14 mouse cellular contexts compared by ENCODE assay signal in genomic region chr5:133821273-133821672, GRCm38 (mm10).
DNase-seq lines count a peak whose midpoint lies in the region; ATAC-seq lines count a peak whose summit lies in the region.
"Had no signal": no experiment of that assay in that cellular context is flagged by ENCODE, and none has a peak within 500 bp of the region (broad histone marks: within the 10 kb centered on the region; RNA-seq: fewer than 3 reads in every experiment).

No protein-coding gene starts in this region.

- no peak overlapping the region for H3K9ac ChIP-seq in hindbrain, embryonic 14.5 days
- no peak overlapping the region for H3K9ac ChIP-seq in midbrain, embryonic 12.5 days (replicated peaks)
- no peak overlapping the region for H3K9ac ChIP-seq in heart, embryonic 11.5 days (ENCODE audit: low read depth, low read length)
- H3K9ac ChIP-seq: embryonic facial prominence, embryonic 12.5 days; kidney, embryonic 15.5 days had no signal

- peaks cover 13% of the 10 kb centered on the region; the same call in 1 of the 2 replicates for H3K4me1 ChIP-seq in hindbrain, embryonic 14.5 days (replicated peaks; ENCODE audit: control insufficient read depth, insufficient read depth, low read length)
- peaks cover 28% of the 10 kb centered on the region for H3K4me1 ChIP-seq in midbrain, embryonic 12.5 days
- H3K4me1 ChIP-seq in heart, embryonic 11.5 days (ENCODE audit: control insufficient read depth, insufficient read depth, low read length), result no peaks in the 10 kb centered on the region
- H3K4me1 ChIP-seq: kidney, embryonic 15.5 days had no signal

- H3K4me3 ChIP-seq in hindbrain, embryonic 14.5 days (replicated peaks; ENCODE audit: low read length), result no peak overlapping the region
- H3K4me3 ChIP-seq in midbrain, embryonic 12.5 days, result no peak overlapping the region
- H3K4me3 ChIP-seq in heart, embryonic 11.5 days (ENCODE audit: low read depth, low read length), result no peak overlapping the region
- H3K4me3 ChIP-seq: embryonic facial prominence, embryonic 12.5 days; gastrocnemius, adult 2 months; kidney, embryonic 15.5 days had no signal

- DNase-seq in cerebellum, adult 18-20 months, result peak; percentile 15 to 35
- no peak for DNase-seq in cerebellum, adult 11 months
- peak; percentile 59 for DNase-seq in embryo, embryonic 10.5 days (ENCODE audit: low spot score)
- peak; percentile 60 for DNase-seq in hindbrain, embryonic 14.5 days (ENCODE audit: low spot score)
- no peak for DNase-seq in gastrocnemius, postnatal 10 days
- DNase-seq in adrenal gland, postnatal 14 days, result no peak
- DNase-seq: adrenal gland, postnatal 36 days; gastrocnemius, adult 2 months; spleen, adult 18-20 months had no signal

- no peak overlapping the region for H3K4me2 ChIP-seq in hindbrain, embryonic 14.5 days (replicated peaks)
- no peak overlapping the region for H3K4me2 ChIP-seq in midbrain, embryonic 12.5 days (replicated peaks)
- H3K4me2 ChIP-seq in heart, embryonic 11.5 days, result no peak overlapping the region
- H3K4me2 ChIP-seq: embryonic facial prominence, embryonic 12.5 days; kidney, embryonic 15.5 days had no signal

- H3K27me3 ChIP-seq in hindbrain, embryonic 14.5 days (ENCODE audit: control insufficient read depth, insufficient read depth, low read length), result no peaks in the 10 kb centered on the region
- H3K27me3 ChIP-seq in midbrain, embryonic 12.5 days, result peaks cover 4% of the 10 kb centered on the region
- no peaks in the 10 kb centered on the region for H3K27me3 ChIP-seq in heart, embryonic 11.5 days (ENCODE audit: control insufficient read depth, insufficient read depth, low read length)
- H3K27me3 ChIP-seq: embryonic facial prominence, embryonic 12.5 days; kidney, embryonic 15.5 days had no signal

- H3K27ac ChIP-seq in hindbrain, embryonic 14.5 days, result no peak overlapping the region
- H3K27ac ChIP-seq in midbrain, embryonic 12.5 days (replicated peaks), result peak overlapping the region; percentile 60
- H3K27ac ChIP-seq in heart, embryonic 11.5 days (ENCODE audit: low read depth, low read length), result no peak overlapping the region
- H3K27ac ChIP-seq: embryonic facial prominence, embryonic 12.5 days; gastrocnemius, adult 2 months; kidney, embryonic 15.5 days had no signal

- no peaks in the 10 kb centered on the region for H3K36me3 ChIP-seq in hindbrain, embryonic 14.5 days (replicated peaks; ENCODE audit: control insufficient read depth, insufficient read depth)
- no peaks in the 10 kb centered on the region for H3K36me3 ChIP-seq in midbrain, embryonic 12.5 days
- no peaks in the 10 kb centered on the region for H3K36me3 ChIP-seq in heart, embryonic 11.5 days (ENCODE audit: control insufficient read depth, insufficient read depth, low read length)
- H3K36me3 ChIP-seq: embryonic facial prominence, embryonic 12.5 days; G1E; kidney, embryonic 15.5 days had no signal

- peak; percentile 51; the same call in 1 of the 2 replicates for ATAC-seq in hindbrain, embryonic 14.5 days (ENCODE audit: low FRiP score)
- ATAC-seq in midbrain, embryonic 12.5 days (ENCODE audit: low FRiP score, low read depth), result peak; percentile 65
- no peak for ATAC-seq in heart, embryonic 11.5 days (replicated peaks; ENCODE audit: insufficient number of reproducible peaks, low FRiP score, low TSS enrichment)

- 12% methylated on average over 3 of the region's 3 CpGs for WGBS in hindbrain, embryonic 14.5 days
- 36% methylated on average over 3 of the region's 3 CpGs for WGBS in midbrain, embryonic 12.5 days
- WGBS in heart, embryonic 11.5 days (ENCODE audit: insufficient replicate concordance), result 74% methylated on average over 3 of the region's 3 CpGs

- no peaks in the 10 kb centered on the region for H3K9me3 ChIP-seq in hindbrain, embryonic 14.5 days (ENCODE audit: control insufficient read depth, low read length)
- no peaks in the 10 kb centered on the region for H3K9me3 ChIP-seq in midbrain, embryonic 12.5 days
- no peaks in the 10 kb centered on the region for H3K9me3 ChIP-seq in heart, embryonic 11.5 days (replicated peaks; ENCODE audit: control insufficient read depth, low read length)
- H3K9me3 ChIP-seq: embryonic facial prominence, embryonic 12.5 days; kidney, embryonic 15.5 days had no signal

Comparison
In these comparisons a context has a peak if more than half of its experiments do, and no peak if none do; other contexts are left out.
1. DNase-seq: peak in cerebellum, adult 18-20 months (2 of 2), embryo, embryonic 10.5 days (single experiment) and hindbrain, embryonic 14.5 days (single experiment); none in cerebellum, adult 11 months (single experiment), gastrocnemius, postnatal 10 days (single experiment) and adrenal gland, postnatal 14 days (single experiment).